Mouse (Mus musculus): ENCODE results near the gene Pik3r1.

DNA sequence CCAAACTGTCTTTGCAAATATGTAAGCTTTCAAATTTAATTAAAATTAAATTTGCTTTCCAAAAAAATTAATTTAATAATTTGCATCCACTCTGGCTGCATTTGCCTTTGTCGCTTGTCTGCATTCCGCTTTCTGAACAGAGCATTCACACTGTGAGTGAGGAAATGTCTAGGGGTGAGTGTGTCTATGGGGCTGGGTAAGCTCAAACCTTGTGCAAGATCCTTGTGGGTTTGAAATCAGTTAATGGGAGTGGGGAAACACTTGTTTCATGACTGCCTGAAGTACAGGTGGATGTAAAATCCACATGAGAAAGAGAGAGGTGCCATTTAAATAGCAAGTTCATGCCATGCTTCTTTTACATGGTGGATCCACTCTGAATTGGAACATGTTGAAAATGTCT, 31.3 kb upstream of the Pik3r1 start:
- TF ChIP-seq POLR2A (IDR thresholded peaks at IDR 0.05; ENCODE audit: insufficient read depth, low read depth, low read length) (no peak), CTCF (IDR thresholded peaks at IDR 0.05) (no peak), EP300 (IDR thresholded peaks at IDR 0.05; ENCODE audit: insufficient read depth, low read depth, low read length) (no peak)

All from heart, adult 2 months (tissue).